ENCODE assay signal across 8 mouse cellular contexts in the genomic region with DNA sequence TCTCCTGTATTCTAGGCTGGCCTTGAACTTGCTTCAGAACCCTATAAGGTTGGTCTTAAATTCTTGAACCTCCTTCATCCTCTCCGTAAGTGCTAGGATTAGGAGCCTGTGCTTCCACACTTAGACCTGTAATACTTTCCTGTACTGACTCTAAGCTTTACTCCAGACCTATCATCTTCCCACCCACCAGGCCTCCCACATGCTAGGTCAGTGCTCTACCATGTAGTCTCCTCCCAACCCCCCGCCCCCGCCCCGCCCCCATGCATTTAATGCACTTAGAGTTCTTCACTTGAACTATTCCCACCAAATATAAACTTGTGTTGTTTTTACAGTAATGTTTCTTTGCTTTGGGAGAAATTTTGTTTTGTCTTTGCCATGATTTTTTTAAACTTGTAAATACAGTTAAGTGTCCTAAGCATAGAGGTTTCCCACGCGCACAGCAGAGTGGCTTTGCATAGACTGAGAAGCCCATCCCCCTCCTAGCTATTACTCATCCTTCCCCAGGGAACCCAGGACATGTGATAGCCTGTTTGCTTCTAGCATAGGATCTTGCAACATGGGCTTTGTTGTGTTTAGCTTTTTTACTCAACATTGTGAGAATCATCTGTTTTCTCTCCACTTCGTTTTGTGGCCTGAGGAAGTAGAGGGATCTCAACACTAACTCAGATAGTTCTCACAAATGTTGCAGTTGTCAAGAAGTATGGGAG. TPM values are rescaled to one million over a fixed set of nuclear protein-coding genes. Genes with fewer than 3 reads are reported as not detected.
A peak's percentile ranks its signal among the peaks of the same experiment; 100 is the strongest.
DNase-seq lines count a peak whose midpoint lies in the region; ATAC-seq and TF ChIP-seq lines count a peak whose summit lies in the region.

No protein-coding gene starts in this region.

- peak; percentile 43 for DNase-seq in embryonic facial prominence, embryonic 11.5 days (ENCODE audit: low spot score)
- no peak for DNase-seq in embryonic facial prominence, embryonic 10.5 days (ENCODE audit: low spot score)
- DNase-seq in 3T3-L1 (ENCODE audit: low read depth, low spot score): peak; percentile 95
- DNase-seq in embryo, embryonic 11 days: peak; percentile 61
- DNase-seq in heart, postnatal 14 days: peak; percentile 56 to 64
- DNase-seq in lung, postnatal 0 days (ENCODE audit: low spot score): peak; percentile 82
- no peak for DNase-seq in right cerebral cortex, postnatal 36 days (ENCODE audit: low spot score in 2 of 2)

- TF ChIP-seq CTCF in lung, postnatal 0 days (IDR thresholded peaks at IDR 0.05): no peak

- no peaks in the 10 kb centered on the region; the same call in 1 of the 2 replicates for H3K4me1 ChIP-seq in embryonic facial prominence, embryonic 11.5 days (ENCODE audit: control insufficient read depth, insufficient read depth, low read length)
- peaks cover 44% of the 10 kb centered on the region for H3K4me1 ChIP-seq in embryonic facial prominence, embryonic 10.5 days
- H3K4me1 ChIP-seq in lung, postnatal 0 days (ENCODE audit: insufficient read depth, low read depth, low read length): 0 out of 2 replicates have a peak, but pooled peaks cover 3% of the 10 kb centered on the region

- ATAC-seq in embryonic facial prominence, embryonic 11.5 days (replicated peaks; ENCODE audit: insufficient number of reproducible peaks, low FRiP score, low TSS enrichment, low read depth): no peak
- ATAC-seq in lung, postnatal 0 days: peak; percentile 89
- no peak for ATAC-seq in megakaryocyte-erythroid progenitor cell, adult 5-6 weeks (replicated peaks; ENCODE audit: low FRiP score, low TSS enrichment, poor library complexity, severe bottlenecking)

- no peak overlapping the region for H3K4me3 ChIP-seq in embryonic facial prominence, embryonic 11.5 days (ENCODE audit: low read depth, low read length)
- H3K4me3 ChIP-seq in embryonic facial prominence, embryonic 10.5 days: no peak overlapping the region
- no peak overlapping the region for H3K4me3 ChIP-seq in lung, postnatal 0 days (ENCODE audit: low read depth, low read length)

- H3K9me3 ChIP-seq in embryonic facial prominence, embryonic 11.5 days (replicated peaks; ENCODE audit: control insufficient read depth, low read length): no peaks in the 10 kb centered on the region
- no peaks in the 10 kb centered on the region for H3K9me3 ChIP-seq in embryonic facial prominence, embryonic 10.5 days
- H3K9me3 ChIP-seq in lung, postnatal 0 days (ENCODE audit: low read length): no peaks in the 10 kb centered on the region

- no peaks in the 10 kb centered on the region for H3K27me3 ChIP-seq in embryonic facial prominence, embryonic 11.5 days (ENCODE audit: control insufficient read depth, insufficient read depth, low read length)
- H3K27me3 ChIP-seq in embryonic facial prominence, embryonic 10.5 days (replicated peaks; ENCODE audit: low read depth, poor library complexity, severe bottlenecking): no peaks in the 10 kb centered on the region
- H3K27me3 ChIP-seq in lung, postnatal 0 days (replicated peaks; ENCODE audit: insufficient read depth, low read length): no peaks in the 10 kb centered on the region

- 74% methylated on average over 7 of the region's 7 CpGs for WGBS in embryonic facial prominence, embryonic 11.5 days
- 78% methylated on average over 7 of the region's 7 CpGs for WGBS in embryonic facial prominence, embryonic 10.5 days
- WGBS in lung, postnatal 0 days: 74% methylated on average over 7 of the region's 7 CpGs

- H3K4me2 ChIP-seq in embryonic facial prominence, embryonic 11.5 days (ENCODE audit: low read depth, low read length): no peak overlapping the region
- no peak overlapping the region for H3K4me2 ChIP-seq in lung, postnatal 0 days (replicated peaks; ENCODE audit: low read depth, low read length)

- intact Hi-C loops in heart, postnatal 14 days (cut with DNase I): no loop called here

- peak; percentile 25; the same call in 1 of the 2 replicates for TF ChIP-seq EP300 in lung, postnatal 0 days (IDR thresholded peaks at IDR 0.05)

- H3K9ac ChIP-seq in embryonic facial prominence, embryonic 11.5 days (replicated peaks; ENCODE audit: low read length): no peak overlapping the region
- no peak overlapping the region for H3K9ac ChIP-seq in lung, postnatal 0 days (replicated peaks; ENCODE audit: low read depth)

- no peak overlapping the region for H3K27ac ChIP-seq in embryonic facial prominence, embryonic 11.5 days (replicated peaks; ENCODE audit: low read depth, low read length)
- no peak overlapping the region for H3K27ac ChIP-seq in embryonic facial prominence, embryonic 10.5 days (replicated peaks)
- no peak overlapping the region for H3K27ac ChIP-seq in lung, postnatal 0 days (ENCODE audit: low read length)

- H3K36me3 ChIP-seq in embryonic facial prominence, embryonic 11.5 days (replicated peaks; ENCODE audit: control insufficient read depth, insufficient read depth, low read depth, low read length): no peaks in the 10 kb centered on the region
- H3K36me3 ChIP-seq in embryonic facial prominence, embryonic 10.5 days (replicated peaks): peaks cover 15% of the 10 kb centered on the region
- no peaks in the 10 kb centered on the region for H3K36me3 ChIP-seq in lung, postnatal 0 days (ENCODE audit: insufficient read depth, low read length)

RNA-seq across cellular contexts. Expression of a gene that starts 6.8 kb away (rescaled TPM):
- polyA plus RNA-seq in embryonic facial prominence, embryonic 11.5 days (2014; fragmentation: Nextera tagmentation; extraction: Ambion mirVana): 62.8 and 70.9 TPM in 2 replicates
- 57.2 and 58.2 TPM in 2 replicates for polyA plus RNA-seq in embryonic facial prominence, embryonic 10.5 days (2016; fragmentation: Nextera tagmentation; extraction: Ambion mirVana)
- total RNA-seq in heart, postnatal 14 days (2021): 10 to 100 TPM; 22.5 to 29.3 TPM
- polyA plus RNA-seq in lung, postnatal 0 days (2015; fragmentation: Nextera tagmentation; extraction: Ambion mirVana): 25.5 and 28.3 TPM in 2 replicates
- 66.1 and 66.2 TPM in 2 replicates for total RNA-seq in megakaryocyte-erythroid progenitor cell, adult 5-6 weeks (2014; fragmentation: Nextera tagmentation)
- total RNA-seq in megakaryocyte-erythroid progenitor cell, adult 5-6 weeks (2017): 70.7 and 92.4 TPM in 2 replicates

RNA-seq across cellular contexts. Expression of a gene that starts 55.8 kb away (rescaled TPM):
- polyA plus RNA-seq in embryonic facial prominence, embryonic 11.5 days (2014; fragmentation: Nextera tagmentation; extraction: Ambion mirVana): 66.0 and 66.8 TPM in 2 replicates
- polyA plus RNA-seq in embryonic facial prominence, embryonic 10.5 days (2016; fragmentation: Nextera tagmentation; extraction: Ambion mirVana): 52.9 and 53.9 TPM in 2 replicates
- 10 to 100 TPM; 29.1 to 30.9 TPM for total RNA-seq in heart, postnatal 14 days (2021)
- polyA plus RNA-seq in lung, postnatal 0 days (2015; fragmentation: Nextera tagmentation; extraction: Ambion mirVana): 43.1 and 52.4 TPM in 2 replicates
- total RNA-seq in megakaryocyte-erythroid progenitor cell, adult 5-6 weeks (2014; fragmentation: Nextera tagmentation): 56.1 and 105 TPM in 2 replicates
- total RNA-seq in megakaryocyte-erythroid progenitor cell, adult 5-6 weeks (2017): 93.4 and 95.7 TPM in 2 replicates

Comparison
In these comparisons a context has a peak if more than half of its experiments do, and no peak if none do; other contexts are left out.
1. DNase-seq: peak in embryonic facial prominence, embryonic 11.5 days (single experiment), 3T3-L1 (single experiment), embryo, embryonic 11 days (single experiment), heart, postnatal 14 days (2 of 2) and lung, postnatal 0 days (single experiment); none in embryonic facial prominence, embryonic 10.5 days (single experiment) and right cerebral cortex, postnatal 36 days (0 of 2).